Mouse (Mus musculus) hindbrain, embryonic 12.5 days (tissue): Measurements from ENCODE around the gene Amer2. TPM values are rescaled to one million over a fixed set of nuclear protein-coding genes. Genes with fewer than 3 reads are reported as not detected.

ENCODE experiments used
- ATAC-seq: fragments of 200-750 bp; cut with Nextera tagmentation; 2 replicates; pipeline ENCODE4 v1.8.0; 2017; ENCODE audit warnings: moderate TSS enrichment; ENCODE audit not compliant: low FRiP score
- H3K27ac ChIP-seq: fragments of 300-500 bp; sonication (generic); 2 replicates; pipeline ENCODE4 v1.5.1; 2016; ENCODE audit warnings: mild to moderate bottlenecking
- H3K27me3 ChIP-seq: fragments of 300-500 bp; sonication (generic); 2 replicates; pipeline ENCODE4 v1.6.1; 2016; ENCODE audit warnings: mild to moderate bottlenecking
- H3K36me3 ChIP-seq: fragments of 300-500 bp; sonication (generic); 2 replicates; pipeline ENCODE4 v1.6.1; 2016; ENCODE audit warnings: mild to moderate bottlenecking
- H3K4me1 ChIP-seq: fragments of 300-500 bp; sonication (generic); 2 replicates; pipeline ENCODE4 v1.6.1; 2016
- H3K4me2 ChIP-seq: fragments of 300-500 bp; sonication (generic); replicated peaks from 2 replicates; pipeline ENCODE4 v1.6.1; 2016; ENCODE audit warnings: mild to moderate bottlenecking
- H3K4me3 ChIP-seq: fragments of 300-500 bp; sonication (generic); 2 replicates; pipeline ENCODE4 v1.5.1; 2016; ENCODE audit warnings: mild to moderate bottlenecking
- H3K9ac ChIP-seq: fragments of 300-500 bp; sonication (generic); 2 replicates; pipeline ENCODE4 v1.6.1; 2016; ENCODE audit warnings: mild to moderate bottlenecking, moderate library complexity
- H3K9me3 ChIP-seq: fragments of 300-500 bp; sonication (generic); replicated peaks from 2 replicates; pipeline ENCODE4 v1.6.1; 2016; ENCODE audit warnings: mild to moderate bottlenecking
- WGBS: fragments of 180-500 bp; shearing (Covaris S2); methylation state at CpG from one replicate; pipeline ENCODE4 v1.1.7; 2016; 5-methylcytosine and 5-hydroxymethylcytosine counted together
- polyA plus RNA-seq: library from polyadenylated mRNA; unstranded; fragments of >200 nt; fragmentation: Nextera tagmentation; extraction: Ambion mirVana; gene quantifications from 2 replicates; pipeline ENCODE4 v1.2.1, GENCODE M21; 2016

Amer2 gene
- polyA plus RNA-seq, 1 experiment from 2014 or later, result 28.2 TPM

- Histone ChIP-seq H3K4me2 (peak overlapping the region; percentile 71), H3K9me3 (no peaks in the 10 kb centered on the region), H3K27me3 (no peaks in the 10 kb centered on the region), H3K4me1 (peaks cover 34% of the 10 kb centered on the region), H3K9ac (peak overlapping the region; percentile 92), H3K36me3 (no peaks in the 10 kb centered on the region), H3K27ac (peak overlapping the region; percentile 95), H3K4me3 (peak overlapping the region; percentile 76)
- ATAC-seq, result peak; percentile 90
- 1% methylated on average over 52 of the region's 53 CpGs for WGBS
These were observed 5.1 kb downstream of the Amer2 start for GRCm38 (mm10) chr14:60378057-60378565.

- Histone ChIP-seq H3K9ac (peak overlapping the region; percentile 92), H3K4me2 (peak overlapping the region; percentile 71), H3K9me3 (no peaks in the 10 kb centered on the region), H3K36me3 (no peaks in the 10 kb centered on the region), H3K27me3 (no peaks in the 10 kb centered on the region), H3K4me1 (peaks cover 40% of the 10 kb centered on the region), H3K4me3 (peak overlapping the region; percentile 76), H3K27ac (peak overlapping the region; percentile 95)
- under 1% methylated on average over 75 of the region's 77 CpGs for WGBS
- peak; percentile 78 for ATAC-seq
These were observed 5.7 kb downstream of the Amer2 start for GRCm38 (mm10) chr14:60378566-60379322.

GRCm38 (mm10) chr14:60379323-60379957, 6.4 kb downstream of the Amer2 start:
- H3K9ac ChIP-seq, result peak overlapping the region; percentile 92
- H3K9me3 ChIP-seq, result no peaks in the 10 kb centered on the region
- H3K27me3 ChIP-seq, result no peaks in the 10 kb centered on the region
- H3K4me1 ChIP-seq, result peaks cover 47% of the 10 kb centered on the region
- 57% methylated on average over 20 of the region's 20 CpGs for WGBS
- peak; percentile 11; the same call in 1 of the 2 replicates for ATAC-seq
- peak overlapping the region; percentile 71 for H3K4me2 ChIP-seq
- no peaks in the 10 kb centered on the region for H3K36me3 ChIP-seq
- H3K27ac ChIP-seq, result peak overlapping the region; percentile 95
- peak overlapping the region; percentile 76 for H3K4me3 ChIP-seq

- H3K9me3 ChIP-seq, result no peaks in the 10 kb centered on the region
- WGBS, result 91% methylated on average over 8 of the region's 8 CpGs
- peak overlapping the region; percentile 71 for H3K4me2 ChIP-seq
- H3K4me3 ChIP-seq, result peak overlapping the region; percentile 76
- peaks cover 52% of the 10 kb centered on the region for H3K4me1 ChIP-seq
- H3K9ac ChIP-seq, result peak overlapping the region; percentile 92
- H3K36me3 ChIP-seq, result no peaks in the 10 kb centered on the region
- no peaks in the 10 kb centered on the region for H3K27me3 ChIP-seq
- ATAC-seq, result no peak
- H3K27ac ChIP-seq, result no peak overlapping the region
These were observed 6.9 kb downstream of the Amer2 start for GRCm38 (mm10) chr14:60379958-60380330.

DNA sequence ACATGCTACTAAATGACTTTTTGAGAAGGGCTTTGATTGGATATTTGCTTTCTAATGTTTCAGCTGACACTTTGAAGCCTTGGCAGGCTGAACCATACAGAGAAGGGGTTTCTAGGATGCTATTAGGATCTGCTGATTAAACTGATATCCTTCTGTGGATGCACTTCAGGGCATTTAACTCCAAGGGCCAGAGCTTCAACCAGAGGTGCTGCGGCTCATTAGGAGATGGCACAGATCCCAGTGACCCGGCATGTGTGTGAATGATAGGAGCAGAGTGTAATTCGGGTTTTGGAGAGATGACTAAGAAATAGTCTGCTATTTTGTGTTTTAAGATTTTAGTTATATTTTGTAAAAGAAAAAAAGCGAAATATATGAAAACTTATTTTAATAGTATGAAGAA, 8.6 kb downstream of the Amer2 start:
- Histone ChIP-seq H3K27me3 (no peaks in the 10 kb centered on the region), H3K9ac (no peak overlapping the region), H3K4me3 (peak overlapping the region; percentile 25), H3K4me1 (peaks cover 66% of the 10 kb centered on the region), H3K4me2 (peak overlapping the region; percentile 71), H3K36me3 (no peaks in the 10 kb centered on the region), H3K9me3 (no peaks in the 10 kb centered on the region), H3K27ac (no peak overlapping the region)
- no peak for ATAC-seq
- 70% methylated on average over 4 of the region's 4 CpGs for WGBS

DNA sequence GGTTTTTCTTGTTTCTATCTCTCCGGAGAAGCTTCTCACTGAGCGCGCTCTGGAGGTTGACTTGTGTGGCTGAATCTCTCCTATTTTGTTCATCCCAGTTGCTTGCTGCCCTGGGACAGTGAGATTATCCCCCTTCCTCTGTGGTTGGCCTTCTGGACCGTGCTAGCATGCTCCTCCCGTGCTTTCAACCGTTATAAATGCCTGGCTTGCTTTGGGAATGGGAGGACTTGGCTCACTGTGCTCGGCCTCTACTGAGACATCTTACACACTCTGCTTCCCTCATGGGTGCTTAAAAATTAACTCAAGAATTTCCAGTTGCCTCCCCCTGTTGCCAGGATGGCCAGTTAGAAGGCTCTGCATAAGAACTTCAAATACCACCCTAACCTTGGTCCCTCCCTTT, 10.8 kb downstream of the Amer2 start:
- no peaks in the 10 kb centered on the region for H3K9me3 ChIP-seq
- peaks cover 60% of the 10 kb centered on the region for H3K4me1 ChIP-seq
- WGBS, result 84% methylated on average over 7 of the region's 7 CpGs
- no peak overlapping the region for H3K4me3 ChIP-seq
- no peak overlapping the region for H3K9ac ChIP-seq
- no peaks in the 10 kb centered on the region for H3K27me3 ChIP-seq
- H3K4me2 ChIP-seq, result peak overlapping the region; percentile 23; the same call in 1 of the 2 replicates
- no peak for ATAC-seq
- H3K36me3 ChIP-seq, result no peaks in the 10 kb centered on the region
- no peak overlapping the region for H3K27ac ChIP-seq

DNA sequence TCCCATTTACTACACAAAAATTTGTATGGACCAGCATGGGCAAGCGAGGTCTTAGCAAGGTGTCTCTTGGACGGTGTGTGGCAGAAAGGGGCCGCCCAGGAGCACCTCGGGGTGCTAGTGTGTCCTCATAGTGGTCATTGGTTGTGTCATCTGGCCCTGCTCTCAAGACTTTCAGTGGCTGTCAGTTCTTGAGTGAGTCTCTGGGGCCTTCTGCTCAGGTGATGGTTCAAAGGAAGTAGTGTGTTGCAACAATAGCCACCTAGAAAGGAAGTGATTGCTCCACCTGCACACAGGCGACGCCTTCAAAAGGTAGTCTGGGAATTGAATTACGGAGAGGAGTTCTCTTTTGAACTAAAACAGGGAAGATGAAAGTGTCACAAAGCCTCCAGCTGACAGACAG, 11.2 kb downstream of the Amer2 start:
- Histone ChIP-seq H3K4me1 (peaks cover 60% of the 10 kb centered on the region), H3K27ac (no peak overlapping the region), H3K9me3 (no peaks in the 10 kb centered on the region), H3K4me3 (no peak overlapping the region), H3K36me3 (no peaks in the 10 kb centered on the region), H3K27me3 (no peaks in the 10 kb centered on the region), H3K4me2 (peak overlapping the region; percentile 23; the same call in 1 of the 2 replicates), H3K9ac (no peak overlapping the region)
- 93% methylated on average over 7 of the region's 7 CpGs for WGBS
- ATAC-seq, result no peak

DNA sequence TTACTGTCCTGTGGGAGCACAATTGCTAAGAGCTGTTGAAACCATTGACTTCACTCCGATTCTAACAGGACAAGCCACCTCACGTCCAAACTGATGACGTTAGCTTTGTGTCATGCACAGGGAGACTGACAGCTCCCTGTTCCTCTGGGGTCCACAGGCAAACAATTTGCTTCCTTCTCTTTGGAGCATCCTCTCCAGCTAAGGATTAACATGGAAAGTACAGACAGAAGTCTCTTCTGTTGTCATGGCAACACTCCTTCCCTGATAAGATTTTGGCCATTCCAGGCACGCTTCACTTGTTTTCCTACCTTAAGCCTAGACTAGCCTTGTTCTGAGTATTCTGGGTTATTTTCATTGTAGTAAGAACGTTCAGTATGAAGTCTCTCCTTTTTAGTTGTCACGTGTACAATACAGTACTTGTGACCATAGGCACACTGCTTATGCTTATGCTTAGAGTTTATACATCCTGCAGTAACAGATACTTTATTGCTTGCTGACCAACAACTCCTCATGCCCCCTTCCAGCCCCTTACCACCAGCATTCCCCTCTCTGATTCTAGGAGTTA, 12.1 kb downstream of the Amer2 start:
- H3K4me3 ChIP-seq, result no peak overlapping the region
- peak; percentile 16; the same call in 1 of the 2 replicates for ATAC-seq
- peaks cover 57% of the 10 kb centered on the region for H3K4me1 ChIP-seq
- no peak overlapping the region for H3K9ac ChIP-seq
- H3K9me3 ChIP-seq, result no peaks in the 10 kb centered on the region
- no peaks in the 10 kb centered on the region for H3K36me3 ChIP-seq
- peak overlapping the region; percentile 4; the same call in 1 of the 2 replicates for H3K4me2 ChIP-seq
- H3K27ac ChIP-seq, result no peak overlapping the region
- WGBS, result 42% methylated on average over 6 of the region's 6 CpGs
- H3K27me3 ChIP-seq, result no peaks in the 10 kb centered on the region

DNA sequence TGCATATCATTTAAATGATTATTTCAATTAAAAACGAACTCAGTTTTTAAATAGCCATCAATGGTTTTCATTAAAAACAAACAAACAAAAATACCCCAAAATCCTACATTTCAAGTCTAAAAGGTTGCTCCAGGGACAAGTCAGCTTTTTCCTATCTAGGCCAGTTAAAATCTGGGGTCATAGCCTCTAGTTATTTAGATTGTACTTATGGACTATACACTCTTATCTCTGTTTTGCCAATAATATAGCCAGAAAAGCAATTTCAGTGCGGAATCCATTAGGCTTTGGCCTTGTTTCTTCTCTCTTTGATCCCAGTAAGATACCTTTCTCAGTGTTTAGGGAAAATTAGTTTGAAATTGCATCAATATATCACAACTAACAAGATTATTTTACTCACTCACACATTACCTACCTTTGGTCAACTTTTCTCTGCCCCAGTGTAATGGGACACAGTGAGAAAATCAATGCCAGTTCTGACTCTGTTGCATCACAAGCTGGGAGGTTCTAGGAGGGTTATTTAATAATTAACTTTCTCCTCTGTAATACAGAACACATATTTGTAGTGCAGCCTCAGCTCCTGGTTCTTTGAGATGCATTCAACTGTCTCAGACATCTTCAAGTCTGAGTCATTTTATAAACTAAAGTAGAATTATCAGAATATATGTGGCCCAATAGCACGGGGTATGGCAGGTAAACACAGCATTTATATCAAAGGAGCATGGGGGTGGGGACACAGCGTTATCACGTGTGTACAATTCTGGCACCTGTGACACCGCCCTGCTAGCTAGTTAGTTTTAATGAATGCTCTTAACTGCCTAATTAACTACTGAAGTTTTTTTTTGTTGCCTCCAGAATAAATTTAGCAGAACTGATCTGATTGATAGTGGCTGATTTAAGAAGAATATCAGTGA, 13.8 kb downstream of the Amer2 start:
- H3K27me3 ChIP-seq, result no peaks in the 10 kb centered on the region
- no peak overlapping the region for H3K9ac ChIP-seq
- H3K27ac ChIP-seq, result no peak overlapping the region
- H3K36me3 ChIP-seq, result no peaks in the 10 kb centered on the region
- H3K4me2 ChIP-seq, result no peak overlapping the region
- no peak overlapping the region for H3K4me3 ChIP-seq
- peaks cover 45% of the 10 kb centered on the region for H3K4me1 ChIP-seq
- no peak for ATAC-seq
- no peaks in the 10 kb centered on the region for H3K9me3 ChIP-seq
- WGBS, result 81% methylated on average over 6 of the region's 6 CpGs

DNA sequence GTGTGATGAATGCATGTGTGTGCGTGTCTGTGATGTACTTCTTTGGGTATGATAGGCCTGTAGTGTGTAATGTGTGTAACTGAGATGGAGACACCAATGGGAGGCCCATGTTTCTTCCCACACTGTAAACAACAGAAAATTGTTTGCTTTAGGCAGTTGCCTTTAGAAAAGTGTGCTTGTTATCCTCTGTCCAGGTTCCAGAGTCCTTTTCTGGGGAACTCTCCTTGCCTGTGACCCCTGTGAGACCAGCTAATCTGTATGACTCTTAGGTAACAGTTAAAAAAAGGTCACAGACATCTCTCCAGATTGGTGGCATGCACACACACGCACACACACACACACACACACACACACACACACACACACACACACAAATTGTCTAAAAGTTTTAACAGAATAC, 15.3 kb downstream of the Amer2 start:
- ATAC-seq, result no peak
- Histone ChIP-seq H3K4me3 (no peak overlapping the region), H3K9me3 (no peaks in the 10 kb centered on the region), H3K9ac (no peak overlapping the region), H3K36me3 (no peaks in the 10 kb centered on the region), H3K4me2 (no peak overlapping the region), H3K4me1 (peaks cover 41% of the 10 kb centered on the region), H3K27me3 (no peaks in the 10 kb centered on the region), H3K27ac (no peak overlapping the region)
- 97% methylated on average over 2 of the region's 2 CpGs for WGBS

GRCm38 (mm10) chr14:60392202-60392601, 19.1 kb downstream of the Amer2 start:
- ATAC-seq, result peak; percentile 74
- Histone ChIP-seq H3K27me3 (no peaks in the 10 kb centered on the region), H3K9ac (no peak overlapping the region), H3K4me3 (no peak overlapping the region), H3K4me2 (no peak overlapping the region), H3K36me3 (no peaks in the 10 kb centered on the region), H3K9me3 (no peaks in the 10 kb centered on the region), H3K27ac (peak overlapping the region; percentile 44; the same call in 1 of the 2 replicates), H3K4me1 (peaks cover 11% of the 10 kb centered on the region)
- 49% methylated on average over 2 of the region's 2 CpGs for WGBS
